Mouse (Mus musculus) stomach, postnatal 0 days (tissue): ENCODE data around the gene Serpina3n.

Experiments
- CTCF ChIP-seq: IDR thresholded peaks from 2 replicates; pipeline ENCODE4 v1.5.1; 2016; ENCODE audit warnings: antibody characterized with exemption, low read depth, mild to moderate bottlenecking, moderate library complexity
- EP300 ChIP-seq: optimal IDR thresholded peaks from 2 replicates; pipeline ENCODE3; 2016; ENCODE audit warnings: antibody characterized with exemption

DNA sequence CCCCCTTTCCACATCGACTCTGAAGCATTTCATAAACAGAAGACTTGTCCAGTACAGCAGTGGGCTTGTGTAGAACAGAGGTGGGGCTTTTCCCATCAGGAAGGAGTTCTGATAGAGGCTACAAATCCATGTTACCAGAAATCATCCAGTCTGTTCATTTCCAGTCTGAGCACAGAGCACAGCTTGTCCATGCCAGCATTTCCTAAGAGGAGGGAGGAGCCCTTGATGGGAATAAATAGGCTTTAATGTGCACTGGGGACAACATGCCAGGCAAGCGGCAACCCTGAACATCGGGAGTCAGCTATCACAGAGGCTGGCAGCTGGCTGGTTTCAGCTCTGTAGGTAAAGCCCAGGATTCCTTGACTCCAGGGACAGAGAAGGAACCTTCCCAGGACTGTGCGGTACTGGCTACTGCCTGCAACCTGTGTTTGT lies at the start of gene Serpina3n:
- TF ChIP-seq CTCF (no peak), EP300 (no peak)
